Mouse (Mus musculus): ENCODE results near the gene Foxj1.

Foxj1 gene

DNA sequence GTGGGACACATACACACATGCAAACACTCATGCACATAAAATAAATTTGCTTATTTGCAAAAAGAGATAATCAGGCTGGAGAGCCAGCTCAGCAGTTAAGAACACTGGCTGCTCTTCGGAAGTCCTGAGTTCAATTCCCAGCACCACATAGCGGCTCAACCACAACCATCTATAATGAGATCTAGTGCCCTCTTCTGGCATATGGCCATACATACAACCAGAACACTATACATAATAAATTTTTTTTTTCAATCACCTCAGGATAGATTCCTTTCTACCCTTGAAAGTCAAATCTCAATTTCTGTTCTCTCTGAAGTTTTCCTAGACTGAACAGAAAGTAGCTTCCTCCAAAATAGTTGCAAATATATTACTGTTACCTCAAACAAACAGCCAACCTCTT is 29.8 kb downstream of the Foxj1 start:
- DNase-seq (ENCODE audit: low spot score), result no peak

- DNase-seq (ENCODE audit: low spot score), result no peak
Observed at GRCm38 (mm10) chr11:116298621-116299020, 36.6 kb downstream of the Foxj1 start.

DNA sequence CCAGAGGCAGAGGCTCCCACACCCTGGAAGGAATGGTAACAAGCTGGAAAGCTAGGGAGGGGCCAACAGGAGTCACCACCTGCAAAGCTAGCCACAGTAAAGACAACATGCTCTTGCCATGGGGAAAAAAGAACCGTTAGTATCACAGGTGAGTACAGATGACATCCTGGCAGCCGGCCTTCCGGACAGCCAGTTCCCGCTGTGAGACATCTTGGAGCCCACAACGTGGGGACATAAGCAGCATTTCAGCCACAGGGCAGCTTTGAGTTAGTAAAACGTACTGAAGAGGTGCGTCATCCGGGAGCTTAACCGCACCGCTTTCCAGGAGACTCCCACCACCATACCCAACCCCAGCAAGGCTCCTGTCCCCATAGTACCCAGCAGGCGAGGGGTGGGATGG is 37.0 kb downstream of the Foxj1 start:
- no peak for DNase-seq (ENCODE audit: low spot score)

DNA sequence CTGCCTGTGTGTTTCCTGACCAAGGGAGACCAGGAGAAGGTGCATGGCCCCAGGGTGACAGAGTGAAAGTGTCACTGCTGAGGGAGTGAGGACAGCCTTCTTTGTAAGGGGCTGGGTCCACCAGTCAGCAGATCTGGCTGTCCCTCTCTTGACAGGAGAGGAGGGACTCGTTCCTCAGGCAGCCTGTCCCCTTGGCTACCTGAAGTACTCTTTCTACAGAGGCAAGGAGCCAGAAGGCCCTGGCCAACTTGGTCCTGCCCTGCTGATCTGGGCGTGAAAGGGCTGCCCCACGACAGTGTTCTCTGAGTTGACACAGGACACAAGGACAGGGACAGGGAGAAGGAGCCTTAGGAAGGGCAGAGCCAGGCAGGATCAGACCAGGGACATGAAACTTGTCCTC is 38.2 kb downstream of the Foxj1 start:
- DNase-seq (ENCODE audit: low spot score), result no peak

DNA sequence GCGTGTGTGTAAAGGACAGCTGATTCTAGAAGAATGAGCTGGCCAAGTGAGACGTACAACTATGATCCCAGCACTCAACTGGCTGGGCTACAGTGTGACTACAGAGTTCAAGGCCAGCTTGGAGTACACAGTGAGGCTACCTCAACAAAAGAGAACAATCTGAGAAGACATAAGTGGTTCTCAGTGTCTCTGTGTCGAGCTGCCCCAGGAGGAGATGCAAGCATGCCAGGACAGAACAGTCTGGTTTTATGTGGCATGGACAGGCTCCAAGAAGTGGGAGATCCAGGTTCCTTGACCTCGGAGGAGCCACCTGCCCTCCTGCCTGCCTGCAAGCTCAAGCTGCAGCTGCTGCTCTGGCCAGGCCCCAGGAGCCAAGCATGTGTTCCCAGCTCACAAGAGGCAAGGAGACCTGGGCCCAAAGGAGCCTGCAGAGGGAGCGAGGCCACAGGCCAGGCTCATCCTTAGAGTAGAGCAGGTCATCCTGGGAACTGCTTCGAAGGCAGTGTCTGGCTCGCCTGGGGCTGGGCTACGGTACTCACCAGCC is 38.9 kb downstream of the Foxj1 start:
- peak; percentile 81 for DNase-seq (ENCODE audit: low spot score)

- no peak for DNase-seq (ENCODE audit: low spot score)
Observed at GRCm38 (mm10) chr11:116294319-116294718, 40.9 kb downstream of the Foxj1 start.

- no peak for DNase-seq (ENCODE audit: low spot score)
Observed at GRCm38 (mm10) chr11:116293538-116294137, 41.6 kb downstream of the Foxj1 start.

DNA sequence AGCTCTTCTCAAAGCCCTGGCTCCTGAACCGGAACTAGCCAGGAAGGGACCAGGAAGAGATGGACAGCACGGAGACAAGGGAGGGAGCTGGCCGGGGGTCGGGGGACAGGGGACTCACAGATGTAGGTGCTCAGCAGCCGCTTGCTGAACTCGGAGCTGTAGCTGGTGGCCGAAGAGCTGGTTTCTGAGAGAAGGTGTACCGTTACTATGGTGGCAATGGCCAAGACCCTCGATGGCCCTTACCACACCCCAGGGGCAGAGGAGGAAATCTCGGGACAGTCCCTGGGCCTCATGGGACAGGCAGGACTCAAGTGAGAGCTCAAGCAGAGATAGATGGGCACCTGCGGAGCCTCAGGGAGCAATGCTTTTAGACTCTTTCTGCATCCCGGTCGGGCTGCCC is 42.8 kb downstream of the Foxj1 start:
- no peak for DNase-seq (ENCODE audit: low spot score)

DNA sequence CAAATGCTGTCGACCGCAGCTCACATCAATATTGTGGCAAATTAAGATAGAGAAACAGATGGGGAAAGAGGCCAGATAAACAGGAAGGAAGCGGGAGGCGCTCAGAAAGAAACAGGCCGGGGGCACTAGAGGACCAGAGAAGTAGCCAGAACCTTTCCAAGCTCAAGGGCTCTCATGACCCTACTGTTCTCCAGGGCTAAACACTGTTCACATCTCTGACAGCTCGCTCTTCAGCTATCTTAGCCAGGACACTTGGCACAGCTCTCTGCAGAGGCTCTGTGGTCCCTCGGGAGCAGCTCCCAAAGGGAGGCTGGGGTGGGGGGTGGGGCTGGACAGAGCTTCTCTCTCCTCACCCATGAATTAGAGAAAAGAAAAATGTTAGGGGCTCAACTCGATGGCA is 44.6 kb downstream of the Foxj1 start:
- no peak for DNase-seq (ENCODE audit: low spot score)

- DNase-seq (ENCODE audit: low spot score), result no peak
Observed at GRCm38 (mm10) chr11:116287351-116287750, 47.8 kb downstream of the Foxj1 start.

- no peak for DNase-seq (ENCODE audit: low spot score)
Observed at GRCm38 (mm10) chr11:116285770-116286191, 49.4 kb downstream of the Foxj1 start.

GRCm38 (mm10) chr11:116283982-116284381 is 51.2 kb downstream of the Foxj1 start:
- no peak for DNase-seq (ENCODE audit: low spot score)

DNA sequence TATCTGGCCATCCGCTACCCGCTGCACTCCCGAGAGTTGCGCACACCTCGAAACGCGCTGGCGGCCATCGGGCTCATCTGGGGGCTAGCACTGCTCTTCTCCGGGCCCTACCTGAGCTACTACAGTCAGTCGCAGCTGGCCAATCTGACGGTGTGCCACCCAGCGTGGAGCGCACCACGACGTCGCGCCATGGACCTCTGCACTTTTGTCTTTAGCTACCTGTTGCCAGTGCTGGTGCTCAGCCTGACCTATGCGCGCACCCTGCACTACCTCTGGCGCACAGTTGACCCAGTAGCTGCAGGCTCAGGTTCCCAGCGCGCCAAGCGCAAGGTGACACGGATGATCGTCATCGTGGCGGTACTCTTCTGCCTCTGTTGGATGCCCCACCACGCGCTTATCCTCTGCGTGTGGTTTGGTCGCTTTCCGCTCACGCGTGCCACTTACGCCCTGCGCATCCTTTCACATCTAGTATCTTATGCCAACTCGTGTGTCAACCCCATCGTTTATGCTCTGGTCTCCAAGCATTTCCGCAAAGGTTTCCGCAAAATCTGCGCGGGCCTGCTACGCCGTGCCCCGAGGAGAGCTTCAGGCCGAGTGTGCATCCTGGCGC is 52.2 kb downstream of the Foxj1 start:
- DNase-seq (ENCODE audit: low spot score), result no peak

GRCm38 (mm10) chr11:116282089-116282488 is 53.1 kb downstream of the Foxj1 start:
- no peak for DNase-seq (ENCODE audit: low spot score)

DNA sequence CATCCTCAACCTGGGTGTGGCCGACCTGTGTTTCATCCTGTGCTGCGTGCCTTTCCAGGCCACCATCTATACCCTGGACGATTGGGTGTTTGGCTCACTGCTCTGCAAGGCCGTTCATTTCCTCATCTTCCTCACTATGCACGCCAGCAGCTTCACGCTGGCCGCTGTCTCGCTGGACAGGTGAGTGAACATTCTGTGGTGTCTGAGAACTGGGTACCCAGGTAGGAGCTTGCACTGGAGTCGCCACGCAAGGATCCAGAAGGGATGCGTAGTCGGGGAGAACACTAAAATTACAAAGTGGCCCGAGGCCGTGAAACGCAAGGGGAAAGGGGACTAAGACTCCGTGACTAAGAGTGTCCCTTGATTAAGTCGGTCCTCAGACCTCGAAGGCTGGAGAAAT is 53.5 kb downstream of the Foxj1 start:
- DNase-seq (ENCODE audit: low spot score), result no peak

DNA sequence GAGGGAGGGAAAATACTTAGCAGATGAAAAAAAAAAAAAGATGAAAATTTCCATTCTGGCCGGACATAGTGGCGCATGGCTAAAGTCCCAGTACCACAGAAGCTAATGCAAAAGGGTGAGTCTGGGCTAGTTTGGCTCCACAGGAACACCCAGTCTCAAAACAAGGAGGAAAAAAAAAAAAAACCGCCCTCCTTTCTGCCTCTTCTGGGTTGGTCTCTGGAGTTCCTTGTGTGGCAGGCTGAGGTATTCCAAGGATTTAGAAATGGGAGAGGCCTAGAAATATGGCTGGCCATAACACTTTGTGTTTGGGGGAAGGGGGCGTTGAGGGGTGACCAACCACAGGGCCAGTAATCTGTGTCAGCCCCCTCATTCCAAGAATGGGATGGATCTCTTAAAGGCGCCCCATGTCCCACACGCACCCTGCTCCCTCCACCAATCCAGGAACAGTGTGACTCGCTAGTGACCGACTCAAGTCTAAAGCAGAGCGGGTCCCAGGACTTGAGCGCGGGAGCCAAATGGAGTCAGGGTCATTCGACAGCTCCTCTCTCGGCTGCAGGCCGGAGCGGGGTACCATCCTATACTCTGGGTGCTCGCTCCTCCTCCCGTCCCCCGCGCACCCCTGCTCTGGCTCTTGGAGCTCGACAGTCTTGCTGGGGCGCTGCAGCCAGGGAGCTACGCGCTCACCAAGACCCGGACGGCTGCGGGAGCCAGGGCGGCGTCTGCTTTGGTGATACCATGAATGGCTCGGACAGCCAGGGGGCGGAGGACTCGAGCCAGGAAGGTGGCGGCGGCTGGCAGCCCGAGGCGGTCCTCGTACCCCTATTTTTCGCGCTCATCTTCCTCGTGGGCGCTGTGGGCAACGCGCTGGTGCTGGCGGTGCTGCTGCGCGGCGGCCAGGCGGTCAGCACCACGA is 54.2 kb downstream of the Foxj1 start, which contains the start of gene Galr2:
TSS of gene Galr2 (plus strand) at position 189 of the 913 bp plus-strand sequence.
- no peak for DNase-seq (ENCODE audit: low spot score)

All from testis, postnatal 14 days (tissue).